Mouse (Mus musculus): Measurements from ENCODE around the gene H1fnt.

- TF ChIP-seq HCFC1 (IDR thresholded peaks at IDR 0.05; ENCODE audit: borderline replicate concordance, insufficient read depth, low read length) (no peak), CHD2 (IDR thresholded peaks at IDR 0.05; ENCODE audit: low read depth, low read length) (no peak), MAFK (IDR thresholded peaks at IDR 0.05; ENCODE audit: insufficient read depth, low read depth, low read length) (no peak)
Measured at GRCm38 (mm10) chr15:98235442-98235841, 21.7 kb downstream of the H1fnt start.

All from ES-E14 (cell line).